Mouse (Mus musculus): ENCODE measurements around the gene Krt78. TPM values are rescaled to one million over a fixed set of nuclear protein-coding genes. Genes with fewer than 3 reads are reported as not detected.

The Krt78 gene
- total and polyA plus RNA-seq, 3 experiments = not detected

GRCm38 (mm10) chr15:101933024-101933423, 21.1 kb downstream of the Krt78 start:
- Histone ChIP-seq H3K9ac (ENCODE audit: insufficient read depth, low read depth) (no peak overlapping the region), H3K4me2 (ENCODE audit: insufficient read depth, low read depth, poor library complexity, severe bottlenecking) (peak overlapping the region; percentile 19; the same call in 1 of the 2 replicates), H3K79me2 (replicated peaks; ENCODE audit: control insufficient read depth, extremely low read depth, insufficient read depth, poor library complexity, severe bottlenecking) (no peaks in the 10 kb centered on the region), H3K4me3 (replicated peaks in 1 of 3; ENCODE audit: low read depth in 2 of 3, low read length in 2 of 3, poor library complexity in 1 of 3) (no peak overlapping the region), H3K27me3 (replicated peaks) (peaks cover 95% of the 10 kb centered on the region), H3K4me1 (ENCODE audit: control insufficient read depth in 1 of 2, insufficient read depth in 2 of 2) (peaks cover 2 to 3% of the 10 kb centered on the region in 2 experiments; a peak in 1 of 4 replicates), H3K27ac (ENCODE audit: insufficient read depth, low read depth) (no peak overlapping the region), H3K9me3 (replicated peaks; ENCODE audit: low read length) (no peaks in the 10 kb centered on the region), H3K36me3 (replicated peaks in 1 of 2; ENCODE audit: control insufficient read depth in 1 of 2, insufficient read depth in 1 of 2, low read length in 1 of 2) (no peaks in the 10 kb centered on the region)
- TF ChIP-seq RAD21 (IDR thresholded peaks at IDR 0.05; ENCODE audit: low read depth, low read length) = no peak
- no peak for TF ChIP-seq POLR2A (IDR thresholded peaks at IDR 0.05; ENCODE audit: low read depth, low read length)
- no peak for TF ChIP-seq RCOR1 (conservative IDR thresholded peaks at IDR 0.05; ENCODE audit: low read depth, low read length)
- in situ Hi-C loops (cut with MboI; ENCODE audit: low pct_ligation_motif_present, low pct_unique_long_range_greater_than_20kb, low sequenced_read_pairs) = no loop called here
- dilution Hi-C loops (cut with MboI; ENCODE audit: extremely low pct_ligation_motif_present, extremely low pct_unique_long_range_greater_than_20kb, low sequenced_read_pairs) = no loop called here
- DNase-seq (ENCODE audit: extremely low read depth) = no peak

- no peak for TF ChIP-seq MYC (IDR thresholded peaks at IDR 0.05; ENCODE audit: low read depth, low read length)
- no peak for TF ChIP-seq POLR2AphosphoS2 (IDR thresholded peaks at IDR 0.05; ENCODE audit: low read depth, low read length)
- TF ChIP-seq JUND (conservative IDR thresholded peaks at IDR 0.05; ENCODE audit: low read depth, low read length) = no peak
- no peak for TF ChIP-seq HCFC1 (IDR thresholded peaks at IDR 0.05; ENCODE audit: low read depth, low read length)
- TF ChIP-seq MAX (IDR thresholded peaks at IDR 0.05; ENCODE audit: low read length) = no peak
- no peak for TF ChIP-seq TCF12 (IDR thresholded peaks at IDR 0.05; ENCODE audit: low read depth, low read length)
- TF ChIP-seq USF2 (conservative IDR thresholded peaks at IDR 0.05; ENCODE audit: low read depth, low read length) = no peak
- TF ChIP-seq RAD21 (IDR thresholded peaks at IDR 0.05; ENCODE audit: low read depth, low read length) = no peak
- no peak for TF ChIP-seq UBTF (IDR thresholded peaks at IDR 0.05; ENCODE audit: low read depth, low read length)
- no peak for TF ChIP-seq E2F4 (IDR thresholded peaks at IDR 0.05; ENCODE audit: insufficient replicate concordance, low read depth, low read length)
- no peak for TF ChIP-seq USF1 (IDR thresholded peaks at IDR 0.05; ENCODE audit: low read depth, low read length)
- TF ChIP-seq POLR2A (IDR thresholded peaks at IDR 0.05; ENCODE audit: low read depth, low read length) = no peak
- TF ChIP-seq BHLHE40 (IDR thresholded peaks at IDR 0.05; ENCODE audit: low read depth, low read length) = no peak
- TF ChIP-seq MAZ (IDR thresholded peaks at IDR 0.05; ENCODE audit: low read depth, low read length) = no peak
- H3K4me3 ChIP-seq (replicated peaks in 1 of 3; ENCODE audit: low read depth in 2 of 3, low read length in 2 of 3, poor library complexity in 1 of 3) = no peak overlapping the region
- H3K4me2 ChIP-seq (ENCODE audit: insufficient read depth, low read depth, poor library complexity, severe bottlenecking) = no peak overlapping the region
- no peak overlapping the region for H3K27ac ChIP-seq (ENCODE audit: insufficient read depth, low read depth)
- H3K4me1 ChIP-seq (ENCODE audit: control insufficient read depth in 1 of 2, insufficient read depth in 2 of 2) = peaks cover 2 to 3% of the 10 kb centered on the region in 2 experiments; a peak in 1 of 4 replicates
- no peaks in the 10 kb centered on the region for H3K9me3 ChIP-seq (replicated peaks; ENCODE audit: low read length)
- dilution Hi-C loops (cut with MboI; ENCODE audit: extremely low pct_ligation_motif_present, extremely low pct_unique_long_range_greater_than_20kb, low sequenced_read_pairs) (no loop called here), in situ Hi-C loops (cut with MboI; ENCODE audit: low pct_ligation_motif_present, low pct_unique_long_range_greater_than_20kb, low sequenced_read_pairs) (no loop called here)
- H3K9ac ChIP-seq (ENCODE audit: insufficient read depth, low read depth) = no peak overlapping the region
- peaks cover 97% of the 10 kb centered on the region for H3K27me3 ChIP-seq (replicated peaks)
- no peaks in the 10 kb centered on the region for H3K79me2 ChIP-seq (replicated peaks; ENCODE audit: control insufficient read depth, extremely low read depth, insufficient read depth, poor library complexity, severe bottlenecking)
- no peaks in the 10 kb centered on the region for H3K36me3 ChIP-seq (replicated peaks in 1 of 2; ENCODE audit: control insufficient read depth in 1 of 2, insufficient read depth in 1 of 2, low read length in 1 of 2)
- DNase-seq (ENCODE audit: extremely low read depth) = no peak
Measured at GRCm38 (mm10) chr15:101929666-101930065, 24.4 kb downstream of the Krt78 start.
